12 mouse cellular contexts compared by ENCODE assay signal in the genomic region with DNA sequence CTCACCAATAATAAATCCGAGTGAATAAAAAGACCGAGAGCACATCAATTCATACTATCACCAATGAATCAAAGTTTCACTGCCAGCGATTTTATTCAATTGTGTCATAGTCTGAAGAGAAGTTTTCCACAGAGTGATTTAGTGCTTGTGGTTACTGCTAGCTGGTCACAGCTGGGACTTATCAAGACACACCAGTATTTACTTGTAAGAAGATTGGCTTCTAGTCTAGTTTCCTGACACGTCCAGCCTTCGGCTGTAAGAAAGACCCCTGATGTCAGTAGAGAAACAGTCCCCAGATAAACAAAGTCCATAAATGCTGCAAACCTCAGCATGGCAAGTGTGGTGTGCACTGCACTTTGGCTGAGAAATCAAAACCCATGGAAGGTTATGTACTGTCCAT.
DNase-seq lines count a peak whose midpoint lies in the region; ATAC-seq and TF ChIP-seq lines count a peak whose summit lies in the region.
"Had no signal": no experiment of that assay in that cellular context is flagged by ENCODE, and none has a peak within 500 bp of the region (broad histone marks: within the 10 kb centered on the region; RNA-seq: fewer than 3 reads in every experiment).

No protein-coding gene starts in this region.

- peaks cover 49% of the 10 kb centered on the region for H3K4me1 ChIP-seq in kidney, embryonic 15.5 days
- peaks cover 17% of the 10 kb centered on the region for H3K4me1 ChIP-seq in embryonic fibroblast, embryonic 13.5 days (ENCODE audit: control insufficient read depth, insufficient read depth, low read length)

- no peak overlapping the region for H3ac ChIP-seq in myocyte (ENCODE audit: control insufficient read depth, insufficient read length)

- H3K9me3 ChIP-seq in kidney, embryonic 15.5 days (replicated peaks): no peaks in the 10 kb centered on the region
- H3K9me3 ChIP-seq: liver, embryonic 15.5 days had no signal

- no peak for DNase-seq in kidney, adult 18-20 months
- peak; percentile 55 for DNase-seq in kidney, postnatal 14 days
- DNase-seq in frontal cortex, adult 2 months (ENCODE audit: extremely low spot score in 1 of 2, low spot score in 1 of 2): no peak
- no peak for DNase-seq in left cerebral cortex, adult 9 months (ENCODE audit: low spot score in 2 of 2)
- DNase-seq: thymus, adult 2 months had no signal

- no peaks in the 10 kb centered on the region for H3K36me3 ChIP-seq in kidney, embryonic 15.5 days
- peaks cover 6% of the 10 kb centered on the region for H3K36me3 ChIP-seq in myocyte (ENCODE audit: control insufficient read depth, insufficient read depth)
- H3K36me3 ChIP-seq: liver, embryonic 15.5 days had no signal

- TF ChIP-seq CTCF in embryonic fibroblast, embryonic 13.5 days (IDR thresholded peaks at IDR 0.05; ENCODE audit: borderline replicate concordance, insufficient read depth, low read length): no peak

- no peak overlapping the region for H3K4me3 ChIP-seq in kidney, embryonic 15.5 days (replicated peaks)
- H3K4me3 ChIP-seq in embryonic fibroblast, embryonic 13.5 days (ENCODE audit: insufficient read depth, low read length): no peak overlapping the region
- H3K4me3 ChIP-seq in myocyte: peak overlapping the region; percentile 45
- H3K4me3 ChIP-seq: liver, embryonic 15.5 days had no signal

- no peaks in the 10 kb centered on the region for H3K27me3 ChIP-seq in kidney, embryonic 15.5 days
- H3K27me3 ChIP-seq in myocyte (ENCODE audit: control insufficient read depth, insufficient read depth, insufficient read length): no peaks in the 10 kb centered on the region
- H3K27me3 ChIP-seq: liver, embryonic 15.5 days had no signal

- H3K27ac ChIP-seq in kidney, embryonic 15.5 days: peak overlapping the region; percentile 77
- peak overlapping the region; percentile 81 for H3K27ac ChIP-seq in embryonic fibroblast, embryonic 13.5 days (ENCODE audit: insufficient read depth, low read length)
- H3K27ac ChIP-seq: hindbrain, embryonic 14.5 days; liver, embryonic 15.5 days had no signal

- 34% methylated on average over 5 of the region's 5 CpGs for WGBS in kidney, embryonic 15.5 days

- peaks cover 82% of the 10 kb centered on the region for H3K79me2 ChIP-seq in myocyte (ENCODE audit: control insufficient read depth, insufficient read depth)

- H3K4me2 ChIP-seq in kidney, embryonic 15.5 days: no peak overlapping the region
- H3K4me2 ChIP-seq in myocyte (ENCODE audit: low read depth): peak overlapping the region; percentile 82
- H3K4me2 ChIP-seq: hindbrain, embryonic 14.5 days; liver, embryonic 15.5 days had no signal

- ATAC-seq in kidney, embryonic 15.5 days (replicated peaks; ENCODE audit: low FRiP score): peak; percentile 36; the same call in 1 of the 2 replicates
- ATAC-seq: activated CD4-positive, CD25-positive, alpha-beta regulatory T cell, adult 4 months; midbrain, embryonic 16.5 days had no signal

- no peak overlapping the region for H3K9ac ChIP-seq in kidney, embryonic 15.5 days
- H3K9ac ChIP-seq: hindbrain, embryonic 14.5 days; liver, embryonic 15.5 days had no signal

- no peak for TF ChIP-seq POLR2A in embryonic fibroblast, embryonic 13.5 days (IDR thresholded peaks at IDR 0.05; ENCODE audit: low read depth, low read length)
- peak; percentile 12 for TF ChIP-seq POLR2A in myocyte (IDR thresholded peaks at IDR 0.05; ENCODE audit: insufficient read length, low read depth)

TF ChIP-seq in myocyte, 11 proteins besides CTCF, POLR2A, EP300 and RAD21:
- TF ChIP-seq SRF (IDR thresholded peaks at IDR 0.05; ENCODE audit: control insufficient read depth, insufficient read length, low read depth): no peak
- TF ChIP-seq POLR2AphosphoS2 (IDR thresholded peaks at IDR 0.05; ENCODE audit: insufficient read length, low read depth): no peak
- TF ChIP-seq MYOD1 (IDR thresholded peaks at IDR 0.05; ENCODE audit: control insufficient read depth in 1 of 3, insufficient read length in 2 of 3, low read depth in 2 of 3): peak in 2 of 3 experiments; percentile 6 to 37
- peak in 1 of 3 experiments; percentile 69 for TF ChIP-seq MYOG (IDR thresholded peaks at IDR 0.05; ENCODE audit: control insufficient read depth in 1 of 3, insufficient read depth in 1 of 3, insufficient read length in 2 of 3, low read depth in 2 of 3)
- TF ChIP-seq TCF12 (IDR thresholded peaks at IDR 0.05; ENCODE audit: insufficient read depth, poor library complexity, severe bottlenecking): peak; percentile 50
- no peak for TF ChIP-seq REST (IDR thresholded peaks at IDR 0.05; ENCODE audit: insufficient read depth, insufficient read length)
